Mouse (Mus musculus): ENCODE results near the gene Trmo.

DNA sequence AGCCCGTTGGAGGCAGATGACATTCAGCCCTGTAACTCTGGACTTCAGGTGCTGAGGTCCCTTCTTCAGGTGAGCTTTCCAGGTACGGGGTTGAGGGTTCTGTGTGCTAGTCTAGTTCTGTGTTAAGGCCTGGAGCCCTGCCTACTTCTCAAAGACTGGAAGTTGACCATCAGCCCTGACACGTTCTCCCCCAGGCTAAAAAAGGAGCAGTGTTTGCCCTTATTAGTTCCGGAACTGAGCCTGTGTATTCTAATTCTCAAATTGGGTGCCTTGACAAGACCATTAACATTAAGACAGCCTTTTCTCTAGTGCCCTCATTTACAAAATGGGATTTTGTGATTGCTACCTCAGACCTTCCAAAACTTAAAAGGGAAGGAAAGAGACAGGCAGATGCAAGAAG lies 42.1 kb downstream of the Trmo start:
- TF ChIP-seq CTCF (IDR thresholded peaks at IDR 0.05; ENCODE audit: insufficient read depth, low read length) = no peak
- TF ChIP-seq POLR2A (IDR thresholded peaks at IDR 0.05; ENCODE audit: borderline replicate concordance, extremely low read depth, low read depth, low read length) = no peak

Data from lung, adult 2 months (tissue).